Mouse (Mus musculus): ENCODE results near the gene Btbd35f30. TPM values are rescaled to one million over a fixed set of nuclear protein-coding genes. Genes with fewer than 3 reads are reported as not detected.

Btbd35f30 gene
- not detected for polyA plus RNA-seq (2017; shearing (Covaris generic))

DNA sequence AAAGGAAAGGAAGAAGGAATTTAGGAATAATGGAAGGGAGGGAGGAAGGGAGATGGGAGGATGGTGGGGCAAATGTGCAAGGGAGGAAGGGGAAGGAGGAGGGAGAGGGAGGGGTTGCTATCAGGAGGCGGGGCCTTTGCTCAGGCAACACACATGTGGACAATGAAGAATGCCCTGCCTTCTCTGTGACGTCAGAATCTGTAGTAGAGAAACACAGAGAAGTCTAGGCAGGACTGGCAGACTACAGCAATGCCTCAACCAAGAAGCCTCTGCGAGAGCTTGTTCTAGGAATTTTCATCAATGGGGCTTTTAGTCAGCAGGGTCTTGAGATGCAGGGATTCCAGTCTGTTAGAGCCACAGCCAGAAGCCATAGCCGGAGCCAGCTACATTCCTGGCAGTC is at the start of gene Btbd35f30:
Gene Btbd35f30 (plus strand): TSS at position 301 of the 400 bp plus-strand sequence.

DNA sequence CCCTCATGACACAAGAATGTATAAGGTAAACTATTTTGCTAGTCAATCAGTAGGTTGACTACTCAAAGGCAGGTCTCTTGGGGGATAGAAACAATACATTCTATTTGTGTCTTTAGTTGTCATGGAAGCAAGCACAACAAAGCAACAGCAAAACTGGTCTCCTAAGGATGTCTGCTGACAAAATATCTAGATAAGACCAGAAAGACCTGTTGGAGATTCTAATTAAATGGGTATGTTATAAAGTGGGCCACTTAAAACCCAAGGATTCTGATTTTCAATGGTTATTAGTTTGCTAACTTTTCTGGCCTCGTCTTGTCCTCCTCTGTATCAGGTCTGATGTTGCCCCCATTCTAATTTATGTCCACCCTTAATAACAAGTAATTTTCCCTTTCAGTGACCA is 47.0 kb downstream of the Btbd35f30 start, which contains the start of gene Gm21789:
Gene Gm21789 (plus strand): TSS at position 301 of the 400 bp plus-strand sequence.

Other genes starting within 250 kb of the Btbd35f30 start
- not detected for gene Gm5926, start 243.9 kb upstream of the Btbd35f30 start, polyA plus RNA-seq (2017; shearing (Covaris generic))
- not detected for gene Btbd35f21, start 168.5 kb upstream of the Btbd35f30 start, polyA plus RNA-seq (2017; shearing (Covaris generic))
- gene Gm21789, start 47.1 kb downstream of the Btbd35f30 start, polyA plus RNA-seq (2017; shearing (Covaris generic)) = not detected
- gene Btbd35f5, start 79.3 kb downstream of the Btbd35f30 start, polyA plus RNA-seq (2017; shearing (Covaris generic)) = not detected